Comparison of ENCODE assay signal across 8 mouse cellular contexts in genomic region chr11:107864024-107864423, GRCm38 (mm10). TPM values are rescaled to one million over a fixed set of nuclear protein-coding genes. Genes with fewer than 3 reads are reported as not detected.
DNase-seq lines count a peak whose midpoint lies in the region; ATAC-seq and TF ChIP-seq lines count a peak whose summit lies in the region.

No protein-coding gene starts in this region.

- no peak overlapping the region for H3K4me2 ChIP-seq in kidney, postnatal 0 days (ENCODE audit: low read length)
- H3K4me2 ChIP-seq in liver, embryonic 14.5 days (ENCODE audit: low read depth), result no peak overlapping the region

- no peaks in the 10 kb centered on the region for H3K9me3 ChIP-seq in ES-E14 (ENCODE audit: control insufficient read depth, insufficient read depth, low read depth, low read length)
- H3K9me3 ChIP-seq in kidney, postnatal 0 days (replicated peaks; ENCODE audit: low read length), result no peaks in the 10 kb centered on the region
- no peaks in the 10 kb centered on the region for H3K9me3 ChIP-seq in liver, embryonic 14.5 days (ENCODE audit: control insufficient read depth, low read length)

- H3K36me3 ChIP-seq in ES-E14 (ENCODE audit: control insufficient read depth, insufficient read depth, low read length, poor library complexity, severe bottlenecking), result no peaks in the 10 kb centered on the region
- no peaks in the 10 kb centered on the region for H3K36me3 ChIP-seq in kidney, postnatal 0 days (ENCODE audit: insufficient read depth, low read length)
- no peaks in the 10 kb centered on the region for H3K36me3 ChIP-seq in liver, embryonic 14.5 days (replicated peaks; ENCODE audit: control insufficient read depth, insufficient read depth, low read depth)

- H3K27me3 ChIP-seq in kidney, postnatal 0 days (ENCODE audit: insufficient read depth, low read length), result no peaks in the 10 kb centered on the region
- H3K27me3 ChIP-seq in liver, embryonic 14.5 days (ENCODE audit: control insufficient read depth, insufficient read depth, low read length), result no peaks in the 10 kb centered on the region

- DNase-seq in 3T3-L1 (ENCODE audit: low read depth, low spot score) (peak; percentile 88), ES-E14 (ENCODE audit: low read depth, low spot score) (peak; percentile 65)
- peak; percentile 66 to 71 for DNase-seq in cerebellum, adult 18-20 months
- DNase-seq in forelimb bud, embryonic 11.5 days (ENCODE audit: low read depth, low spot score), result peak; percentile 63
- DNase-seq in kidney, postnatal 0 days (ENCODE audit: low spot score), result peak; percentile 86
- DNase-seq in liver, embryonic 14.5 days (ENCODE audit: low read depth in 3 of 3, low spot score in 3 of 3), result peak in 2 of 3 experiments; percentile 9 to 22
- DNase-seq in retina, embryonic 14.5 days (ENCODE audit: low spot score), result peak; percentile 91
- DNase-seq in urinary bladder, postnatal 36 days (ENCODE audit: low spot score in 2 of 2), result peak; percentile 45 to 47

- H3K4me3 ChIP-seq in ES-E14 (ENCODE audit: insufficient read depth in 1 of 2, low read depth in 1 of 2, low read length in 2 of 2, poor library complexity in 1 of 2, severe bottlenecking in 1 of 2), result no peak overlapping the region
- no peak overlapping the region for H3K4me3 ChIP-seq in kidney, postnatal 0 days (replicated peaks; ENCODE audit: low read depth, low read length)
- no peak overlapping the region for H3K4me3 ChIP-seq in liver, embryonic 14.5 days (ENCODE audit: insufficient read depth in 1 of 2, low read depth in 2 of 2, low read length in 2 of 2)

- ATAC-seq in kidney, postnatal 0 days (replicated peaks; ENCODE audit: low FRiP score, low read depth), result no peak
- ATAC-seq in liver, embryonic 14.5 days (ENCODE audit: insufficient read depth), result no peak

- no peak overlapping the region for H3K9ac ChIP-seq in ES-E14 (ENCODE audit: insufficient read depth, low read depth, low read length, poor library complexity, severe bottlenecking)
- H3K9ac ChIP-seq in kidney, postnatal 0 days (ENCODE audit: low read depth, low read length), result no peak overlapping the region
- H3K9ac ChIP-seq in liver, embryonic 14.5 days (replicated peaks), result no peak overlapping the region

- TF ChIP-seq CTCF in kidney, postnatal 0 days (IDR thresholded peaks at IDR 0.05; ENCODE audit: low read depth), result peak; percentile 89
- peak; percentile 71 for TF ChIP-seq CTCF in liver, embryonic 14.5 days (IDR thresholded peaks at IDR 0.05; ENCODE audit: low read depth)

- no peak for TF ChIP-seq EP300 in liver, embryonic 14.5 days (IDR thresholded peaks at IDR 0.05; ENCODE audit: low read depth)

- WGBS in kidney, postnatal 0 days, result under 1% methylated on average over 4 of the region's 4 CpGs
- WGBS in liver, embryonic 14.5 days (ENCODE audit: insufficient replicate concordance), result 6% methylated on average over 4 of the region's 4 CpGs

- H3K4me1 ChIP-seq in ES-E14 (ENCODE audit: control insufficient read depth in 2 of 2, insufficient read depth in 2 of 2, low read length in 2 of 2, poor library complexity in 1 of 2), result peaks cover 0 to 2% of the 10 kb centered on the region in 2 experiments; a peak in 1 of 4 replicates
- H3K4me1 ChIP-seq in kidney, postnatal 0 days (replicated peaks; ENCODE audit: insufficient read depth, low read length), result no peaks in the 10 kb centered on the region
- no peaks in the 10 kb centered on the region for H3K4me1 ChIP-seq in liver, embryonic 14.5 days (replicated peaks; ENCODE audit: control insufficient read depth in 2 of 2, insufficient read depth in 2 of 2, low read length in 1 of 2)

- H3K27ac ChIP-seq in ES-E14 (ENCODE audit: insufficient read depth, low read depth, low read length, poor library complexity, severe bottlenecking), result no peak overlapping the region
- H3K27ac ChIP-seq in kidney, postnatal 0 days, result no peak overlapping the region
- H3K27ac ChIP-seq in liver, embryonic 14.5 days, result no peak overlapping the region

- in situ Hi-C loops in ES-E14 (cut with MboI; ENCODE audit: low sequenced_read_pairs in 2 of 2, unreplicated experiment in 2 of 2), result loop anchor here (5.0 to 25.0 kb wide), 3 partner anchors 118 to 523 kb away; no protein-coding TSS in a partner anchor

TF ChIP-seq in ES-E14, 5 proteins besides CTCF, POLR2A, EP300 and RAD21:
- TF ChIP-seq CHD2 (IDR thresholded peaks at IDR 0.05; ENCODE audit: low read depth, low read length) (no peak), HCFC1 (IDR thresholded peaks at IDR 0.05; ENCODE audit: borderline replicate concordance, insufficient read depth, low read length) (no peak), ZC3H11A (IDR thresholded peaks at IDR 0.05; ENCODE audit: borderline replicate concordance, low read depth, low read length) (peak; percentile 39; the same call in 1 of the 2 replicates), MAFK (IDR thresholded peaks at IDR 0.05; ENCODE audit: insufficient read depth, low read depth, low read length) (no peak), ZNF384 (IDR thresholded peaks at IDR 0.05; ENCODE audit: low read depth, low read length) (no peak)

RNA-seq across cellular contexts. Expression of gene Cacng5, which starts 50.8 kb away (rescaled TPM):
- 0.40 and 0.63 TPM in 2 replicates for total RNA-seq in ES-E14 (2012; rRNA removed)
- 0.04 and 0.09 TPM in 2 replicates for polyA plus RNA-seq in kidney, postnatal 0 days (2015; fragmentation: Nextera tagmentation; extraction: Ambion mirVana)
- polyA plus RNA-seq in liver, embryonic 14.5 days (2012; rRNA removed), result 0.03 and 0.04 TPM in 2 replicates
- 0.29 TPM in 1 of 2 replicates, not detected in the other for polyA plus RNA-seq in liver, embryonic 14.5 days (2014; fragmentation: Nextera tagmentation; extraction: Ambion mirVana)

Comparison
In these comparisons a context has a peak if more than half of its experiments do, and no peak if none do; other contexts are left out.
1. DNase-seq: peak in every context shown above with its lines; median percentile 91 in retina, embryonic 14.5 days; 88 in 3T3-L1; 86 in kidney, postnatal 0 days; 68 in cerebellum, adult 18-20 months; 65 in ES-E14; 63 in forelimb bud, embryonic 11.5 days; 46 in urinary bladder, postnatal 36 days; 16 in liver, embryonic 14.5 days.